Mouse (Mus musculus) megakaryocyte, embryonic 14.5 days (primary cell): ENCODE data around the gene Nhlh2.

Experiments
- FLI1 ChIP-seq: IDR thresholded peaks from 2 replicates; pipeline ENCODE4 v1.6.1; 2012; ENCODE audit warnings: low read length, inconsistent platforms, mixed read lengths
- GATA1 ChIP-seq: IDR thresholded peaks from 3 replicates; pipeline ENCODE4 v1.6.1; 2012; ENCODE audit warnings: mixed read lengths, low read length, inconsistent platforms, borderline replicate concordance

DNA sequence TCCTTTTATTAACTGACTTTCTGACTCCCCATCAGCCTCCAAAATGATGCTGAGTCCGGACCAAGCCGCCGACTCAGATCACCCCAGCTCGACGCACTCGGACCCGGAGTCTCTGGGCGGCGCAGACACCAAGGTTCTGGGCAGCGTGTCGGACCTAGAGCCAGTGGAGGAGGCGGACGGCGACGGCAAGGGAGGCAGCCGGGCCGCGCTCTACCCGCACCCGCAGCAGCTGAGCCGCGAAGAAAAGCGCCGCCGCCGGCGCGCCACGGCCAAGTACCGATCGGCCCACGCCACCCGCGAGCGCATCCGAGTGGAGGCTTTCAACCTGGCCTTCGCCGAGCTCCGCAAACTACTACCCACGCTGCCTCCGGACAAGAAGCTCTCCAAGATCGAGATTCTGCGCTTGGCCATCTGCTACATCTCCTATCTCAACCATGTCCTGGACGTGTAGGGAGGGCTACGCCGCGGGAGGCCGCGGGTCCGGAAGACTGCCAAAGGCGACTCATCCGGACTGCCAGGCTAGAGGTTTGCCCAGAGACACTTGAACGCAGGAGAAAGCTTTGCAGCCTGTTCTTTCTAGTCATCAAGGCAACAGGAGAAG is 2.8 kb downstream of the Nhlh2 start:
- TF ChIP-seq GATA1 (no peak), FLI1 (no peak)
